Mouse (Mus musculus): ENCODE measurements around the gene Tnfsf13.
"Not testable (repeated sequence)": the region's sequence is repeated elsewhere in the genome, so short reads cannot be mapped to it uniquely, and the experiment has no call there.

Tnfsf13 gene

DNA sequence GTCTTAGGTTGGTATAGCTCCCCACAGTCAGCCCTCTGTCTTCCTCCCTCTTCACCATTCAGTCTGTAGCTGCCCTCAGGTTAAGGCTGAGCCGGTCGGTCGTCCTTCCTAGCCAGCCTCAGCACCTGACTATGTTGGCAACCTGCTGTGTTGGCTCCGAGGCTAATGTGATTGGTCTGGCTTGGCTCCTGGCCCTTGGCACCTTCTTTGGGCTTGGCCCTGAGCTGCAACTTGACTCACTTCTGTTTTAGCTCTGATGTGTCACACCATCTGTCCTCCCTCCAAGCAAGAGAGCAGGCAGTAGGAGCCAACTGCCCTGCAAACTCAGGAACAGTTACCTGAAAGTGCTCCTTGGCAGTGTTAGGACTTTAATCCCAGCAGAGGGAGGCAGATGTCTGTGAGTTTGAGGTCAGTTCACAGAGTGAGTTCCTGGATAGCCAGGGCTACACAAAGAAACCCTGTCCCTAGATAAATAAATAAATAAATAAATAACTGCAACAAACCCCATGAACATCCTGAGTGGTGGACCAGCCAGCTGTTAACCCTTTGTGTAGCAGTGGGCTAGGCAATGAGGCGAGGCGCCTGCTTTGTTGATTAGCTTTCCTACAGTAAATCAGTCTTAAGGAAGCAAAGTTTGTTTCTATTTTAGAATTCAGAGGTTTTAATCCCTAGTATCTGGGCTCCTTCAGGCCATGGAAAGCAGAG lies 21.3 kb upstream of the Tnfsf13 start:
- intact Hi-C loops (cut with DNase I), result no loop called here

DNA sequence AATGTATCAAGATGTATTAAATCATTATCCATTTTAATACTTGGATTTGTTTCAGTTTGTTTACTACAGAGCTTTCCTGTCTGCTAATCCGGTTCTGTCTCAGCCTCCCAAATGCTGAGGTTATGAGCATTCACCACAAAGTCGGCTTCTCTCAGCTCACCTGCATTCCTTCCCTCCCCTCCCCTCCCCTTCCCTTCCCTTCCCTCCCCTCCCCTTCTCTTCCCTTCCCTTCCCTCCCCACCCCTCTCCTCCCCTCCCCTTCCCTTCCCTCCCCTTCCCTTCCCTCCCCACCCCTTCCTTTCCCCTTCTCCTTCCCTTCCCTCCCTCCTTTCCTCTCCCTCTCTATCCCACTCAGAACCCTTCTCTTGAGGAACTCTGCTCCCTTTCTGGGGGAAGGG lies 19.0 kb upstream of the Tnfsf13 start:
- intact Hi-C loops (cut with DNase I), result no loop called here

DNA sequence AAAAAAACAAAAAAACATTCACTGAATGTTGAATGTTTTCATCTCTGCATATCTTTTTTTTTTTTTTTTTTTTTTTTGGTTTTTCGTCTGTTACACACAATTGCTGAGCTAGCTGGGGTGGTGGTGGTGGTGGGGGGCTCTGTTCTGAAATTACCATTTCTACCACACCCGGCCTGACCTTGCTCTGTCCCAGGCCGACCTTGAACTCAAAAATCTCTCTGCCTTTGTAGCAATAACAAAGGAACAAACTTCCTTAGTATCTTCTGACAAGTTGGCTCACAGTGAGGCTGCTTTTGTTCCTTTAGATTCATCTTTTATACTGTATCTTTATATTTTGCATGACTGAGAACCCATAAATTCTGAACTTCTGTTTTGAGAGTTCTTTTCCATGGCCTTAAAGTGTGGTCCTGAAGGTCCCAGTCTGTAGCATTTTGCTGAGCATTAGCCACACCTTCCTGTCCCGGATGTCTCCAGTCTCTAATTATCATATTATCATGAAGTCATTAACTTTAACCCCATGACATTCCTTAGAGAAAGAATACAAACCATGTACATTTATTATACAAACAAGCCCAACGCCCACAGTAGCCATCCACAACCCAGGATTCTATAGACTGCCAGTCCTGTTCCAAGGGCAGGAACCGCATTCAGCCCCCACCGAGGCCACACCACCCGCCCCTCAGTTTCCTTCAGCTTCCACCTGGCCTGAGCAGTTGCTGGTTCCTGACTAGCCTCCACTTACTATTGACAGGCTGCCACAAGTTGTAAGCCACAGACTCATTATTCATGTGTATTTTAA lies 18.4 kb upstream of the Tnfsf13 start:
- intact Hi-C loops (cut with DNase I), result no loop called here

DNA sequence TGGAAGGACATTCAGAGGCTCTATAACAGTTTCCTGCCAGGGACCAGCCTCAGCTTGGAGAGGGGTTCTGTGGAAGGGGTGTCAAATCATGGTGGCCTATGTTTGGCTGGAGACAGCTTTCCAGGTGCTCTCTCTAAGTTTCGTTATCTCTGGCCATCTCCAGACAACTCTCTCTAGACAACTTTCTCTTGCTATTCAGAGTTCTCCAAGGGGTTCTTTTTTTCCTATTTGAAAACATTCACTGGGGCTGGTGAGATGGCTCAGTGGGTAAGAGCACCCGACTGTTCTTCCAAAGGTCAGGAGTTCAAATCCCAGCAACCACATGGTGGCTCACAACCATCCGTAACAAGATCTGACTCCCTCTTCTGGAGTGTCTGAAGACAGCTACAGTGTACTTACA lies 17.8 kb upstream of the Tnfsf13 start:
- intact Hi-C loops (cut with DNase I), result not testable (repeated sequence)

DNA sequence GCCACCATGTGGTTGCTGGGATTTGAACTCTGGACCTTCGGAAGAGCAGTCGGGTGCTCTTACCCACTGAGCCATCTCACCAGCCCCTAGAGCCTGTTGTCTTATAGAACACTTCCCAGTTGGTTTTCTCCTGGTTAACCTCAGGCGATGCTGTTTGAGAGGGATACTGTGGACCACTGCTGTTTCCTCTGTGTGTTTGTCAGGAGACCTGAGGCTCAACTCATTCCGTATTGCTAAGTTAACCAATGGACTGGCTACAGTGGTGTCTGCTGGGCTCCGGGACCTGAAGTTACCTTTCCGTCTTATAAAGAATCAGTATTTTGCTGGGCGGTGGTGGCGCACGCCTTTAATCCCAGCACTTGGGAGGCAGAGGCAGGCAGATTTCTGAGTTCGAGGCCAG lies 17.3 kb upstream of the Tnfsf13 start:
- intact Hi-C loops (cut with DNase I), result not testable (repeated sequence)

DNA sequence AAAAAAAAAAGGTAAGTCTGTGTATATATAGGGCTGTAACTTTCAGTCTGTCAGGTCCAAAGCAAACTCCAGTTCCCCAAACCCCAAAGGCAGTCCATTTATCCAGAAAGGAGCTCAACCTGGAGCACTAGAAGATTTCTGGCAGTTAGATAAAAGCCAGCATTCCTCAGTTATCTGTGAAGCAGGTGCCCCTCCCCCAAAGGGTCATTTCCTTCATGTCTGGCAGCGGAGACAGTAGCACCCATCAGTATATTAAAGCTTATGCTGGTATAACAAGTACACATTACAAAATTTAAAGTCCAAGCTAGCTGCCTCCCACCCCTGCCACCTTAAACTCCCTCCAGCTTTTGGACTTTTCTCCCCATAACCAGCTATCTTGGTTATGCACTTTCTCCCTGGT lies 14.0 kb upstream of the Tnfsf13 start:
- intact Hi-C loops (cut with DNase I), result no loop called here

DNA sequence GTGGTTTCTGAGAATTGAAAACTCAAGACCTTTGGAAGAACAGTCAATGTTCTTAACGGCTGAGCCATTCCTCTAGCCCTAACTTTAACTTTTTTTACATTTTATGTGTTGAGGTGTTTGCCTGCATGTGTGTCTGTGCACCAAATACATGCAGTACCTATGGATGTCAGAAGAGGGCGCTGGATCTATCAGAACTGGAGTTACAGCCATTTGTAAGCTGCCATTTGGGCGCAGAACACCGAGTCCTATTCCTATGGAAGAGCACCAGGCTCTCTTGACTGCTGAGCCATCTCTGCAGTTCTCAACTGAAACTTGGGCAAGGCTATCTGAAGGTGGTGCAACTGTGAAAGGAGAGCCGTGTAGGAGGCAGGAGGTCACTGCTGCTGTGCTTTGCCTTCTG lies 13.0 kb upstream of the Tnfsf13 start:
- intact Hi-C loops (cut with DNase I), result no loop called here

DNA sequence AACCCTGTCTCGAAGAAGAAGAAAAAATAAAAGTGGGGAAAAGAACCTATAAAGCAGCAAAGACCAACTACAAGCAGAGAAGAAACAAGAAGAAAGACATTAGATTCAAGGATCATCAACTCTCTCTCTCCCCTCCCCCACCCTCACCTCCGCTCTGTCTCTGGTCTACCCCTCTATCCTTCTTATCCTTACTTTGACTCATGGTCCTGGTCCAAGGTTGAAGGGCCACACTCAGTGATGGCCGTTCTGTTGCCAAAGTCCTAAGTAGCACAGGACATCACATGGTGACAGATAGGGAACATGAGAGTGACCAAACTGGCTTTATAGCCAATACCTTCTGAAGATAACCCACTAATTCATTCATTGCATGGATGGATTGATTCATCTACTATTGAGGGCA lies 11.8 kb upstream of the Tnfsf13 start:
- intact Hi-C loops (cut with DNase I), result no loop called here

DNA sequence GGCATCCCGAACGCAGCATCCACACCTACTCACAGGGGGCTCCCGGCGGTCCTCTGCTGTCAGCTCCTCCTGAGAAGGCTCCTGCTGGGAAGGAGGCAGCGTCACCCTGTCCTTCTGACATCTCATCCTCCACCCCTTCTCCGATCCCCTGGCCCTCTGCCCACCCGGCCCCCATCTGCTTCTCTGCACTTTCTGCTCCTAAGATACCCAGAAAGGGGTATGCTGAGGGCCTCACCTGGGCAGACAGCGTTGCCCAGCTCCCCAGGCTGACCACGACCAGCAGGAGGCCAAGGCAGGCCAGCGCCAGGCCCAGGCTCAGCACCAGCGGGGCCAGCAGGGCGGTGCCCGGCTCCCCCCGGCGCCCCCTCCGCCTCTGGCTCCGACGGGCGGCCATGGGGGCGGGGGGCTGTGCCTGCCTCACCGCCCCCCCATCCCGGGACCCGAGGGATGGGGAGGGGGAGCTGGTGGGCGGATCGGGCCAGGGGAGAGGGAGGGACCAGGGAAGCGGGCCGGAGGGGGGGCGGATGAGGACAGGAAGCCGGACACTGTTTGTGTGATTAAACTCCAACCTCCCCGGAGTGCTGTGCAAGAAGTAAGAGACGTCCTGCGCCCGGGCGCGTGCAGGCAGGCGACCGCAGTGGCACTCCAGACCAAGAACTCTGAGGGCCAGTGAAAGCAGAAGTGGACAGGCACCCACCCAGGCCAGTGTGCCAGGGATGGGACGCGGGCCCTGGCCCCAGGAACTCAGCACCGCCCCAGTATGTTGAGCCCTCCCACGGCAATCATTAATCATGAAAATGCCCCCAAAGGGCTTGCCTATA lies 10.0 kb upstream of the Tnfsf13 start, which contains the start of the genes Tnfsf12 and Tnfsfm13:
Tnfsf12 (minus strand) TSS at position 489 of the 821 bp plus-strand sequence.
Tnfsfm13 (minus strand) TSS at position 738 of the 821 bp plus-strand sequence.
- intact Hi-C loops (cut with DNase I), result no loop called here

DNA sequence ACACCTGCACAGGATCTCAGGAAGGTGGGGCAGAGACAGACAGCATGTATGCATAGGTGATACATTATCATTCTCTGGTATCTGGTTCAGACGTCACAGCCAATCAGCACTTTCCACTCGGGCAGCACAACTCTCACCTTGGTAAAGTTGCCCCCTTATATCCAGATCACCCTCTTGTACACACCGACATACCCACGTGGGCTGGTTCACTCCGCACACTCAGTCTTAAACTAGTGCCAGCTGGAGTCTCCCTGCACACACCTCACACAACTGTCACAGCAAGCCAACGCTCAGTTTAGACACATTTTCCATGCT lies 9.4 kb upstream of the Tnfsf13 start:
- intact Hi-C loops (cut with DNase I), result no loop called here

DNA sequence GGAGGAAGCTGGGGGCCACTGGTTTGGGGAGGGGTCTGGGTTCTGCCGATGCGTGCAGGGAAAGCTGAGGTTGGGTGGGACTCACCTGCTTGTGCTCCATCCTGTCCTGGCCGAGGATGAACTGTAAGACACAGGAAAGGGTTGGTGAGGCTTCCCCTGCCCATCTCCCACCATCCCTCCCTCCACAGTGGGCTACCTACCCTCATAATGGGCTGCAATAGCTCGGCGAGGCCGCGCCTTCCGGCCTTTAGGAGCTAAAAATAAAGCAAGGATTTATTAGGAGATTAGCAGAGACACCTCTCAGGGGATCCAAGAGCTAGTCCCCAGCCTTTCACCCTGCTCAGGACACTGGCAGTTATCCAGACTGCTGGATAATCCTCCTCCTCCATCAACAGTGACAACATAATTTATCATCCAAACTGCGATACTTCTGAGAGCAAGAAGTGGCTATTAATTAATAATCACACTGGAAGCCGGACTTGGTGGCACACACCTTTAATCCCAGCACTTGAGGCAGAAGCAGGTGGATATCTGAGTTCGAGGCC lies 7.9 kb upstream of the Tnfsf13 start:
- intact Hi-C loops (cut with DNase I), result no loop called here

DNA sequence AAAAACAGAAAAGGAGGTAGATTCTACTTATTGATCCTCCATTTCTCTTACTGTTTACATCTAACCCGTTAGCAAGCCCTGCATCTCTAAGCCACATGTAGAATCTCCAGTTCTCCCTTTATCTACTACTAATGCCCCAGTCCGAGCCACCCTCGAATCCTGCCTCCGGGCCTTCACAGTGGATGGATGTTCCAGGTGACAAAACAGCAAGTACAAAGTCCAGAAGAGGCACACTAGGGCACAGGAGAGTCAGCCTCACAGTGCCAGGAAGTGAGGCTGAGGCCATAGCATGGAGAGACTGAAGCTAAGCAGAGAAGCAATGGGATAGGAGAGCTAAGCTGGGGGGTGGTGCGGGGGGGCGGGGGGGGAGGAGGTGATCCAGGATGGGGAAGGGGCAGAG lies 7.3 kb upstream of the Tnfsf13 start:
- intact Hi-C loops (cut with DNase I), result no loop called here

DNA sequence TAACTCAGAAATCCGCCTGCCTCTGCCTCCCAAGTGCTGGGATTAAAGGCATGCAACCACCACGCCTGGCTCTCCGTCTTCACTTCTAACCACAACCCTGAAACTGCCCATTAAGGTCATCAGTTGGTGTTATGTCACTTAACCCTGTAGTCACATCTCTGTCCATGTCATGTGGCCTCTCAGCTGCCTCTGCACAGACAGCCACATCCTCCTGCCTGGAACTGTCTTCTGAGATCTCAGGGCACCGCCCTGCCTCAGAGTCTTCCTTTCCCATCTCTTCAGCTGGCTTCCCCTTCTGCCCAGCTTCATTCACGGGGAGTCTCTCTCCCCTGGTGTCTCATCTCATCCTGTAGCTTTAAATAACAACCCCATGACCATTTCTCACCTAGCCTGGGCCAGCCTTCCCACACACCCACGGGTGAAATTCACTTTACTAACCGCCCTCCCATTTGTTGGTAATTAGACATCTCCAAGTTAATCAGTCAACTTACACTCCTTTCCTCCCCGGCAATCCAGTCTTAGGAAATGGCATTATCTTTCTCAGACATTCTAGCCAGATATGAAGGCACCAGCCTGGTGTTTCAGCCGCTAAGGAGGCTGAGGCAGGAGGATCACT lies 6.7 kb upstream of the Tnfsf13 start:
- intact Hi-C loops (cut with DNase I), result no loop called here

DNA sequence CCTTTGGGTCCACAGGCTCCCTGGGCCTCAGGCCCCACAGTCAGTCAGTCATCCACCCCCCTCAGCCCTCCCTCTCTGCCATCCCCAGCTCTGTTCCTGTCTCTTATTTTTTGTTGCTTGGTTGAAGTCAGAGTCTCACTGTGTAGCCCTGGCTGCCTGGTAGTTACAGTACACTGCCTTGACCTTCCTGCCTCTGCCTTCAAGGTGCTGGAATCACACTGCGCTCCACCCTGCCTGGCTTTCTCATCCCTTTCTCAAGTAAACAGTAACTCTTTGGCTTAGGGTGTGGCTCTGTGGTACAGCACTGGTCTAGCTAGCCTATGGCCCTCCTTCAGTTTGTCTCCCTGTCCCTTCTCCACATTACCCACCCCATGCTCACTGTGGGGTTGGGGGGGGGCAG lies 4.3 kb upstream of the Tnfsf13 start:
- intact Hi-C loops (cut with DNase I), result no loop called here

DNA sequence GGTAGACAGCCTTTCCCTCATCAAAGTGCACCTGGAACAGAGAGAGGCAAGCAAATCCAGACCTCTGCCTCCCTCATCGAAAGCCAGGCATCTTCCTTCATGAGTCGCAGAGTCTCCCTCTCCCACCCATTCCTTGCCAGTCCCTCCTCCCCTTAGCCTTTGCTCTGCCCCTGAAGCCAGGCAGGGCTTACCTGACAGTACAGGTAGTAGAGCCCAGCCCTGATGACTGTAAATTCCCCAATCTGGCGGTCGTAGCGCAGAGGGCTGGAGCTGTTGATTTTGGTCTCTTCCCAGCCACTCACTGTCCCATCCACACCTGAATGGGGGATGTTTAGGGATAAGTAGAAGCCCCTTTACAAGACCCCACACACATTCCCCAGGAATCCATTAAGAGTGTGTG lies 1.5 kb upstream of the Tnfsf13 start:
- intact Hi-C loops (cut with DNase I), result no loop called here

DNA sequence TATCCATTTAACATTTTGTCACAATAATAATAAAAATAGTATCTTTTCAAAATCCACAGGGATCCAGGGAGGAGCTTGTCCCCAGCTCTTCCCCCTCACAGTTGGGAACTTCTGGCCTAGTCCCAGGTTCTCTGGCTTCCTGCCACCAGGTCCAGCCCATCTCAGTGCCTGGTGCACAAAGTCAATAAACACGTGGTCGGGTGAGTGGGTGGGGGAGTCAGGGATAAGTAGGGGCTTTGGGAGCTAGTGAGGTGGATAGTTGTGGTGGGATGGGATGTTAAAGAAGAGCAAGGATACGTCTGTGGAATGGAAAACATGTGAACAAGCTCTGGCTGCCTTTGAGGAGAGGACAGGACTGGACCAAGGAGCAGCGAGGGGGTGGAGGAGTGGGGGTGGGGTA lies 793 bp upstream of the Tnfsf13 start:
- intact Hi-C loops (cut with DNase I), result no loop called here

DNA sequence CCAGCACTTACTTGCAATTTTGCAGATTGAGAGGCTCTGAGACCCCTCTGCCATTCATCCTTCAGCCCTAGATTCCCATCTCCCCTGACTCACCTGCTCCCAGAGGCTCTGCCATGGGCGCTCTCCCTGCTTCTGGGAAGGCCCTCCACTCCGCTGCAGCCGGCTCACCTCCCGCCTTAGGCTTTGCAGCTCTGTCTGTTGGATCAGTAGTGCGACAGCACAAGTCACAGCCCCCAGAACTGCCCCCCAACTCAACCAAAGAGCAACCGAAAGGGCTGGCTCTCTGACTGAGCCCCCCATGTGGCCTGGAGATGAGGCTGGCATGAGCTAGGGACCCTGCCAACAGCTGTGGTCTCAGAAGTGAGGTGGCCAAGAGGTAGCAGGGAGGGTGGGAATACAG lies 648 bp downstream of the Tnfsf13 start:
- intact Hi-C loops (cut with DNase I), result loop anchor here (5.0 kb wide), 1 partner anchor 67 kb away; no protein-coding TSS in a partner anchor

DNA sequence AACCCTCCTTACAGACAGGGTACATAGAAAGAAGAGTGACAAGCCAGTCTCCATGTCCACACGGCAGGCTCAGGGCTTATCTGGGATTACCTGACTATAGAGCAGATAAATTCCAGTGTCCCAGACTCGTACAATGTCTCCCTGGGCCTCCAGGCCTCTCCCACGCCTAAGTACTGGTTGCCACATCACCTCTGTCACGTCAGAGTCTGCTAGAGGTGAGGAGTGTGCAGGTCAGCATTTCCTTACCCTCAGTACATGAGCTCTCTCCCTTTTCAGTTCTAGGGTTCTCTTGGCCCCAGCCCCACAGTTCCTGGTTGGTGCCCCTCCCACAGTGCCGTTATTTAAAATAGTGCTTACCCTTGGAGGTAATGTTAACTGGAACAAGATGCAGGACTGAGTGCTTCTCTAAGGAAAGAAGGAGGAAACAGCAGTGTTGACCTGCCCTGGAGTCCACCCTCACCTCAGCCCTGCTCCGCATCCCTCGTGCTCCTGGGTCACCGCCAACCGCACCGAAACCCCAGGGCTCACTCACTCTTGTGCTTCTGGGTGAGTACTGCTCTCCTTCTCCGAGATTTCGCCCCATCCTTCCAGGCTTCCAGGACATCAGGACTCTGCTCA lies 1.3 kb downstream of the Tnfsf13 start:
- intact Hi-C loops (cut with DNase I), result loop anchor here (5.0 kb wide), 1 partner anchor 68 kb away; no protein-coding TSS in a partner anchor

DNA sequence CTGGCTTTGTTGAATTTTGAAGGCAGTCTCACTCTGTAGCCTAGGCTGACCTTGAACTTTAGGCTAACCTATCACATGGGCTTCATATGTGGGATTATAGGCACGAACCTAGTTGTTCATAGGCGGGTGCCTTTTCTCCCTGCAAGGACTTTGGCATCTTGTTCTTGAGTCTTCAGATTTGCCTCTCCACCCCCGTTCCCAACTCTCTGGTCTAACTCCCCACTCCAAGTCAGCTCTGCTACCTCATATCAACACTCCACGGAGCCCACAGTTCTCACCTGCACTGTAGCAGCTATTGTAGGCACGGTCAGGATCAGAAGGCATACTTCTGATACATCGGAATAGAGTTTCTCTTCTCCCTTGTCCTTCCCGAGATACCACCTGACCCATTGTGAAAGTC lies 2.0 kb downstream of the Tnfsf13 start:
- intact Hi-C loops (cut with DNase I), result loop anchor here (2.0 to 5.0 kb wide), 2 partner anchors 31 to 69 kb away; no protein-coding TSS in a partner anchor

DNA sequence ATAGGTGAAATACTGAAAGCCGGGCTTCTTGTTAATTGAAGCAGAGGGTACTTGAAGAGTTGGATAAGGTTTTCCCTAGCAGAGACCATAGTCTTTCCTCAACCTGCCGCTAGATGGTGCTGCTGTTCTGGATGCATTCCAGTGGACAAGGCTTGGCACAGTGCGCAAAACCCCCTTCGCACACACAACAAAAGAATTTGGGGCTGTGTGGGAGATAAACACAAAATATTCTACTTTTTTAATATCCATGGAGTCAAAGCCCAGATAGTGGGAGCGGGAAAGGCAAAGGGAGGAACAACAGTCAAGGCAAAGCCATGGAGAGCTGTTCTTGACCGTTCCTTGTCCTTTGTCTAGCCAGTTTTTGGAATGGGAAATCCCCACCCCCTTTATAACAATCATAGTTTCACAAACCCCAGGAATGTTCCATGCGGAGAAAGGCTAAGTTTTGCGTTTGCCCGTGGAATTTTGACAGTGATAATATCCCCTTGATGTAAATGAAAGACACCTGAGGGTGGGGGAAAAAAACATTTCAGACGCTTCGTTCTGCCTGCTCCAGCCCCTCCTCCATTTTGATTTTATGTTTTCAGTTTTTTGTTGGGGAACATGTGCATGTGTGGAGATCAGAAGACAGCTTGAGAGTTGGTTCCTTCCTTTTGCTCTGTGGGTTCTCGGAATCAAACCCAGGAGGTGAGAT lies 2.6 kb downstream of the Tnfsf13 start:
- intact Hi-C loops (cut with DNase I), result loop anchor here (2.0 to 5.0 kb wide), 2 partner anchors 32 to 69 kb away; no protein-coding TSS in a partner anchor
